Mouse (Mus musculus) C2C12 (cell line): ENCODE data around the gene Gtf3c1. TPM values are rescaled to one million over a fixed set of nuclear protein-coding genes. Genes with fewer than 3 reads are reported as not detected.
A peak's percentile ranks its signal among the peaks of the same experiment; 100 is the strongest.

Experiments used
- H3K27me3 ChIP-seq: one replicate; pipeline ENCODE4 v1.6.1; 2011; ENCODE audit not compliant: control insufficient read depth, insufficient read depth, insufficient read length
- H3K36me3 ChIP-seq: one replicate; pipeline ENCODE4 v1.6.1; 2011; ENCODE audit not compliant: control insufficient read depth, insufficient read depth
- H3K4me3 ChIP-seq: one replicate; pipeline ENCODE4 v1.5.1; 2011; ENCODE audit warnings: mild to moderate bottlenecking, control low read depth; ENCODE audit not compliant: poor library complexity, insufficient read depth, severe bottlenecking
- H3K79me2 ChIP-seq: one replicate; pipeline ENCODE4 v1.6.1; 2011; ENCODE audit not compliant: control insufficient read depth, insufficient read depth
- H3K79me3 ChIP-seq: one replicate; pipeline ENCODE4 v1.6.1; 2011; ENCODE audit warnings: low read depth, control low read depth
- H3ac ChIP-seq: one replicate; pipeline ENCODE3; 2011; ENCODE audit warnings: low read depth; ENCODE audit not compliant: control insufficient read depth, insufficient read length
- CEBPB ChIP-seq: IDR thresholded peaks from one replicate; pipeline ENCODE4 v1.6.1; 2011; ENCODE audit warnings: low read depth, mild to moderate bottlenecking, control low read depth, moderate library complexity
- CTCF ChIP-seq: IDR thresholded peaks from one replicate; pipeline ENCODE4 v1.5.1; 2011; ENCODE audit not compliant: control insufficient read depth, insufficient read depth, insufficient read length
- FOSL1 ChIP-seq: IDR thresholded peaks from one replicate; pipeline ENCODE4 v1.8.0; 2011; ENCODE audit warnings: mild to moderate bottlenecking, low read length; ENCODE audit not compliant: poor library complexity, insufficient read depth, severe bottlenecking
- MAX ChIP-seq: IDR thresholded peaks from one replicate; pipeline ENCODE4 v1.6.1; 2011; ENCODE audit warnings: mild to moderate bottlenecking, control low read depth
- MYOD1 ChIP-seq: IDR thresholded peaks from one replicate; pipeline ENCODE4 v1.6.1; 2011; ENCODE audit warnings: low read depth; ENCODE audit not compliant: control insufficient read depth, insufficient read length
- MYOG ChIP-seq: IDR thresholded peaks from one replicate; pipeline ENCODE4 v1.6.1; 2011; ENCODE audit not compliant: control insufficient read depth, insufficient read length; ENCODE audit errors: extremely low read depth
- USF1 ChIP-seq: IDR thresholded peaks from one replicate; pipeline ENCODE4 v1.6.1; 2011; ENCODE audit warnings: low read depth, mild to moderate bottlenecking, control low read depth, moderate library complexity
- polyA plus RNA-seq: library from polyadenylated mRNA; unstranded; fragments of >200 nt; fragmentation: generic; extraction: Trizol; gene quantifications from one replicate; pipeline ENCODE4 v1.2.1, GENCODE M21; 2012; ENCODE audit warnings: missing spikeins

Gene Gtf3c1
- polyA plus RNA-seq, 1 experiment: 37.1 TPM

DNA sequence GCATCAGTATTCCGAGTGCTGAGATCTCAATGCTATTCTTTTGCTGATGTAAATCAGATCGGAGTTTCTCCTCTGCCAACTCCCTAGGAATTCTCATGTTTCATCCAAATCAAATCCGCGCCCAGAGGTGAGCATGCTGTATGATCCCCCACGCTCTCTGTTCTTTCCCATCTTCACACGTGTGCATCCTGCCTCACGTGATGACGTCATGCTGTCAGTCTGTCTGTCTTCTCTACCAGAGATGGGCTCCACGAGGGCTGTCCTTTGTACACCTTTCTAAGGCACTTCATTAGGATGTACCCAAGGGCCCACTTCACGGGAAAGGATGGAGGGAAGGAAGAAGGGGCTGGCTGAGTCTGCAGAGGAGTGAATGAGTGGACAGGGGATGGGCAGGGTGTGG lies 107.4 kb downstream of the Gtf3c1 start:
- Histone ChIP-seq H3K36me3 (no peaks in the 10 kb centered on the region), H3K79me3 (no peaks in the 10 kb centered on the region), H3K27me3 (no peaks in the 10 kb centered on the region), H3ac (no peak overlapping the region), H3K4me3 (no peak overlapping the region), H3K79me2 (no peaks in the 10 kb centered on the region)
- no peak for TF ChIP-seq CTCF
- no peak for TF ChIP-seq MYOD1
- no peak for TF ChIP-seq USF1
- no peak for TF ChIP-seq MYOG
- TF ChIP-seq CEBPB: no peak
- TF ChIP-seq MAX: no peak
- TF ChIP-seq FOSL1: no peak

DNA sequence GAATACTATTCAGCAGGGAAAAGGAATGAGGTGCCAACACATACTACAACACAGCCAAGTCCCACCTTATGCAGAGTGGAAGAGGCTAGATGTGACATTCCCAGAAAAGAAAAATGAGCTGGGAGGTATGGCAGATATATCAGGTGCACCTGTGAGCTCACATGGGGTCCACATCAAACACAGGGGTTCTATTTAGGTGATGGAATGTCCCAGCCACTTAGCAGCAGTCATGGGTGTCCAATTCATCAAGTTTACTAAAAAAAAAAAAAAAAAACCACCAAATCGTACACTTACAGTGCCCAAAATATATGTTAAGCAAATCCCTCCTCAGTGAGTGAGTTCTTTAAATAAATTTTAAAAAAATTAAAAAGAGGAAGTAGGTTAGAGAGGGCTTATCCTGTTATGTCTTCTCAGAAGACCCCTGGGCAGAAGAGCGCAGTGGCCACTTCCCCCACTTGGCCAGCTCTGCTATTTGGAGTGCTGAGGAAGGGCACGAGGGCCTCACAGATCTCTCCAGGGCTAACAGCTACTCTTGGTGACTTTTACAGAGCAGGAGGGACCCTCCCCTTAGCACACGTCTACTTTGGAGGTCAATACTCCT lies 108.1 kb downstream of the Gtf3c1 start:
- Histone ChIP-seq H3K4me3 (no peak overlapping the region), H3K79me3 (no peaks in the 10 kb centered on the region), H3K27me3 (no peaks in the 10 kb centered on the region), H3K79me2 (no peaks in the 10 kb centered on the region), H3ac (no peak overlapping the region), H3K36me3 (no peaks in the 10 kb centered on the region)
- TF ChIP-seq CTCF: no peak
- no peak for TF ChIP-seq MYOG
- no peak for TF ChIP-seq FOSL1
- TF ChIP-seq USF1: no peak
- no peak for TF ChIP-seq MAX
- TF ChIP-seq CEBPB: no peak
- TF ChIP-seq MYOD1: no peak

DNA sequence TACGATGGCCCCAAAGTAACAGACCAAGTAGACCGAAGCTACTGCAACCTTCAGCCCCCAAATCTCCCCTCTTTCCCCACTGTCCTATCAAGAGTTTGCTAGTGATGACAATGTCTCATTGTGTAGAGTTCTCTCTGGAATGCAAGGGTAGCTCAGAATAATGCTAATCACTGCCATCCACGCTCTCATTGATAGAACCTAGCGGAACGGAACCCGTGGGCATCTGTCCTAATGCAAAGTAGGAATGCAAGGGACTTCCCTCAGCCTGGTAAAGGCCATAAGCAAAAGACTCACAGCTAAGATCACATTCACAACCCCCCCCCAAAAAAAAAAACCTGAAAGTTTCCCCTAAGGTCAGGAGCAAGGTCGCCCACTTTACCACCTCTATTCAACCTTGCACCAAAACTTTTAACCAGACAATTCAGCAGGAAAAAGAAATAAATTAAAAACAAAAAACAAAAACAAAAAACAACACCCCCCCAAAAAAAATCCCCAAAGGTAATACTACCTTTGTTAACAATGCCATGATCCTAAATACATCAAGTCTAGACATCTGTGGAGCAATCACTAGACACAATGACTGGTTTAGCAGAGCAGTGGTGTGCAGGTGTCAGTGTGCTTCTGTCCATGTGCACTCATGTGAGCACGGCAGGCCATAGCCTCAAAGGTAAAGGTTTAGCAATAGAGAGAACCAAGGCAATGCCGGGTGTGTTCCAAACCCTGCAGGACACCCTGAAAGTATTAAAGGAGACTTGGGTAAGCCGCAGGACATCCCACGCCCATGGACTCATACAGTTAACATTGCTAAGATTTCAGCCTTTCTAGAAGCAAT lies 109.8 kb downstream of the Gtf3c1 start:
- Histone ChIP-seq H3K79me2 (no peaks in the 10 kb centered on the region), H3K4me3 (no peak overlapping the region)
- TF ChIP-seq MAX: no peak
- no peak for TF ChIP-seq MYOG
- no peak for TF ChIP-seq USF1
- no peak for TF ChIP-seq CEBPB
- TF ChIP-seq FOSL1: no peak
- TF ChIP-seq CTCF: no peak
- TF ChIP-seq MYOD1: no peak

DNA sequence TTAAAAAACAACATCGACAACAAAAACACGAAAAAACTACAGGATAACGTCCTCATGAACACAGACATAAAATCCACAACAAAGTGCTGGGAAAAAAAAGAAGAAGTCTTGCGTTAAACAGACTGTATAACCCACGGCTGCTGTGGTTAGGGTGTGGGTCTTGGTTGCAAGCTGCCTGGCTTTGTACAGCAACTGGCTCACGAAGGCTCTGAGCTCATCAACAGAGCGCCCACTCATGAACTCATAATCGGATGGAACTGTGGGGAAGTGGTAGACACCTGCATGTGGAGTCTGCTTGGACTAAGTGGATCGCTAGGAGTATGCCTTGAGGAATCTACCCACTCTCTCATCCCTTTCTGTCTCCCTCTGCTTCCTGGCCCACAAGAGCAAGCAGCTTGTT lies 110.5 kb downstream of the Gtf3c1 start:
- no peak for TF ChIP-seq USF1
- TF ChIP-seq CEBPB: no peak
- no peak for TF ChIP-seq CTCF
- TF ChIP-seq MYOG: no peak
- TF ChIP-seq MYOD1: no peak
- TF ChIP-seq MAX: no peak
- no peak for TF ChIP-seq FOSL1
- H3K79me3 ChIP-seq: no peaks in the 10 kb centered on the region
- H3K27me3 ChIP-seq: no peaks in the 10 kb centered on the region
- no peaks in the 10 kb centered on the region for H3K36me3 ChIP-seq
- no peak overlapping the region for H3K4me3 ChIP-seq
- H3ac ChIP-seq: no peak overlapping the region
- H3K79me2 ChIP-seq: no peaks in the 10 kb centered on the region

More for the DNA sequence above, 109.8 kb downstream of the Gtf3c1 start:
- no peaks in the 10 kb centered on the region for H3K79me3 ChIP-seq
- no peaks in the 10 kb centered on the region for H3K27me3 ChIP-seq
- no peak overlapping the region for H3ac ChIP-seq
- H3K36me3 ChIP-seq: no peaks in the 10 kb centered on the region

DNA sequence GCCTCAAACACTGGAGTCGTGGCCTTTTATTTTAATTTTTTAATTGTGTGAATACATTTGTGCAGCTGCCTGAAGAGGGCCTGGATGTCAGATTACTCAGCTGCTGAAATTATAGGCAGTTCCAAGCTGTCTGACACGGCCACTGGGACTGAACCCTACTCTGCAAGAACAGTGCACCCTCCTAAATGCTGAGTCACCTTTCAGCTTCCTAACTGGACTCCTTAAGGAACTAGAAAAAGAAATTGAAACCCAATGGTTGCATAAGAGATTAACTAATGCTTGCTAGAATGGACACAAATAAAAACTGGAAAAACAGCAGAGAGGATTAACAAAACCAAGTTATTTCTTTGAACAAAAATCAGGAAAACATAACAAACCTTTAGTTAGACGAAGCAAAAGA lies 111.2 kb downstream of the Gtf3c1 start:
- no peaks in the 10 kb centered on the region for H3K27me3 ChIP-seq
- TF ChIP-seq MYOD1 (no peak), CEBPB (peak; percentile 11)
- no peaks in the 10 kb centered on the region for H3K36me3 ChIP-seq
- H3ac ChIP-seq: no peak overlapping the region
- no peaks in the 10 kb centered on the region for H3K79me2 ChIP-seq
- H3K79me3 ChIP-seq: no peaks in the 10 kb centered on the region
- H3K4me3 ChIP-seq: no peak overlapping the region

DNA sequence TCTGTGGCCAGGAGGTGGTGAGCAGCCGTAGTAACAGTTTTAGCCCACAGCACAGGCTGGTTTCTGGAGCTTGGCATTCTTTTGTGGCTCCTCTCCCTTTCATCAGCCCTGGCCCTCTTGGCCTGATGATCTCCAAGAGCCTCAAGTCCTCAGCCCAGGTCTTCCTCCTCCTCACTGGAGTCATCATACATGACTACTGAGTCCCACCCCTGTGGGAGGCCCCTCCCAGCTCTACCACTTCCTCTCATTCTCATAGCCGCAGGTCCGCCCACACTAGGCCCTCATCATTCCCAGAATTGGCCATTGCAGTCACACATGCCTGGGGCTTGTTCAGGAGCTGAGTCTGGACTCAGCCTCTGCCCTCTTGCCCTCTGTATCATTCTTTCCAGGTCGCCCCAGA lies 113.7 kb downstream of the Gtf3c1 start:
- H3ac ChIP-seq: no peak overlapping the region
- no peaks in the 10 kb centered on the region for H3K27me3 ChIP-seq
- TF ChIP-seq FOSL1 (no peak), USF1 (no peak), MYOG (no peak), MYOD1 (no peak), CTCF (no peak), CEBPB (no peak), MAX (no peak)
- H3K79me3 ChIP-seq: no peaks in the 10 kb centered on the region
- H3K36me3 ChIP-seq: no peaks in the 10 kb centered on the region
- no peak overlapping the region for H3K4me3 ChIP-seq
- H3K79me2 ChIP-seq: no peaks in the 10 kb centered on the region

Other genes with a start within 250 kb of the Gtf3c1 start
- 103 TPM for gene Nsmce1, start 216.2 kb downstream of the Gtf3c1 start, polyA plus RNA-seq
- gene Il4ra, start 155.7 kb downstream of the Gtf3c1 start, polyA plus RNA-seq: 22.7 TPM
- gene Il21r, start 104.4 kb downstream of the Gtf3c1 start, polyA plus RNA-seq: 0.35 TPM
- gene D430042O09Rik, start 108 bp upstream of the Gtf3c1 start, polyA plus RNA-seq: 3.7 TPM